Mouse (Mus musculus): ENCODE data around the gene Actn3.
"Not testable (repeated sequence)": the region's sequence is repeated elsewhere in the genome, so short reads cannot be mapped to it uniquely, and the experiment has no call there.

Actn3 gene

DNA sequence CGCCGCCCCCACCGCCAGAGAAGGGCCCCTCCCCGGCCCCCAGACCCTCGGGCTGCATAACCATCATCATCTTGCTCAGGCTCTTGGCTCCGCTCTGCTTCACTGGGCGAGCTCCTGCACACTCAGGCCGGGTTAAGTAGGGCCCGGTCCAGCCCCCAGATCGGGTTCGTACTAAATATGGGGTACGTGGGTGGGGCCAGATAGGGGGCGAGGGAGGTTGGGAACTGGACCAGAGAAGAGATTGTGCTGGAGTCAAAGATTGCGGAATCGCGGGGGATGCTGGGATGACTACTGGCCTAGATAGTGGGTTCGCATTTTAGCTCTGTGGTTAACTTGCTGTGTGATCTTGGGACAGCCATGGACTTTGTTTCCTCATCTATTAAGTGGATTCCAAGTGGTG, at the start of gene Actn3:
Gene Actn3 (minus strand): TSS at position 125 of the 400 bp plus-strand sequence.
- no peak for DNase-seq (ENCODE audit: low spot score in 2 of 2)

DNA sequence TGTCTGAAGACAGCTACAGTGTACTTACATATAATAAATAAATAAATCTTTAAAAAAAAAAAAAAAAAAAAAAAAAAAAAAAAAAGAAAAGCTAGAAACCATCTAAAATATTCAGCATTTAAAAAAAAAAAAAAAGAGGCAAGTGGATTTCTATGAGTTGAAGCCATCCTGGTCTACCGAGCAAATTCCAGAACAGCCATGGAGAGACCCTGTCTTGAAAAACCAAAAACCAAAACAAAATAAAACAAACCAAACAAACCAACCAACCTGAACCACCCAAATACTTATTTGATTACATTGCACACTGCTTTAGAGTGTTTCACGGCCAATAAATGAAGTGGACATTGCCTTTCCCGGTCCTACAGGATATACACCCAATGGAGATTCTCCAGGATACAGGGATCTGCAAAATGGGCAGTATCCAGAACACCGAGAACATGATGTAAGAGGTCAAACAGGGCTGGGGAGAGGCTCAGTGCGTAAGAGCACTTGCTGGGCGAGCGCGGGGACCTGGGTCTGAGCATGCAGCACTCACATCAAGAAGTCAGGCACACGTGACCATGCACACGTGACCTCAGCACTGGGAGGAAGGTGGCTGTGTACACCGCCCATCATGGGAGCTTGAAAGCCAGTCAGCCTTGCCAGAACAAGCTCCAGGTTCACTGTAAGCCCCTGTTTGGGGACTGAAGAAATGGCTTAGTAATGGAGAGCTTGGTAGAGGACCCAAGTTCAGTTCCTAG, 47.6 kb upstream of the Actn3 start:
- DNase-seq (ENCODE audit: low spot score in 2 of 2), result no peak

DNA sequence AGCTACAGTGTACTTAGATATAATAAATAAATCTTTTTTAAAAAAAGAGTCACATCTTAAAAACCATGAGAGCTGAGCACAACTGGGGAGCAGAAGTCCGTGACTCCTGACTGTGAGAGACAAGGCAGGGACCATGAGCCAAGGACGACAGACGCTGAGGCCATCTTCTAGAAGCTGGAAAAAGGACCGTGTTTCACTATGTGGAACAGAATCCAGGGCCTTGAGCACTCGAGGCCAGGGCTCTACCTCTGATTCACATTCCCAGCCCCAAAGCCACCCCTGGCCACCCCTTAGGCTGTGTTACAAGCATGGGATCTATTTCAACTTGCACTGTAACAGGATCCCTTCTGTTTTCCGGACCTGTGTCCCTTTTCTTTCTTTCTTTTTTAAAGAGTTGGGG, 41.9 kb upstream of the Actn3 start:
- DNase-seq (ENCODE audit: low spot score in 2 of 2), result no peak

DNA sequence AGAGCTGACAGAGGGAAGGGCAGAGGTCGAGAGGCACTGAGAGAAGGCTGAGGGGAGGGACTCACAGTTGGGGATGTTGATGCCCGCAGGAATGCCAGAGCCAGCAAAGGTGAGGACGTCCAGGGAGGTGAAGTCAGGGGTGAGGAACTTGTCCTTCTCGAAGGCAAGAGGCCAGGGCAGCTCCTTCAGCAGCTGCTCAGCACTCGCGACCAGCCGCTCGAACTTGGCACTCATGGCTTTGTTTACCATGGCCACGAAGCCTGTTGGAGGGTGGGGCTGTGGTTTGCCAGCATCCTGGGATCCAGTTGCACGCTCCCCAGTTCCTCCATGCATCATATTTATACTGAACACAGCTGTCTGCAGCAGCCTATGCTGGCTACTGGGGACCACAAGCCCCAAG, 39.1 kb upstream of the Actn3 start:
- DNase-seq (ENCODE audit: low spot score in 2 of 2), result no peak

DNA sequence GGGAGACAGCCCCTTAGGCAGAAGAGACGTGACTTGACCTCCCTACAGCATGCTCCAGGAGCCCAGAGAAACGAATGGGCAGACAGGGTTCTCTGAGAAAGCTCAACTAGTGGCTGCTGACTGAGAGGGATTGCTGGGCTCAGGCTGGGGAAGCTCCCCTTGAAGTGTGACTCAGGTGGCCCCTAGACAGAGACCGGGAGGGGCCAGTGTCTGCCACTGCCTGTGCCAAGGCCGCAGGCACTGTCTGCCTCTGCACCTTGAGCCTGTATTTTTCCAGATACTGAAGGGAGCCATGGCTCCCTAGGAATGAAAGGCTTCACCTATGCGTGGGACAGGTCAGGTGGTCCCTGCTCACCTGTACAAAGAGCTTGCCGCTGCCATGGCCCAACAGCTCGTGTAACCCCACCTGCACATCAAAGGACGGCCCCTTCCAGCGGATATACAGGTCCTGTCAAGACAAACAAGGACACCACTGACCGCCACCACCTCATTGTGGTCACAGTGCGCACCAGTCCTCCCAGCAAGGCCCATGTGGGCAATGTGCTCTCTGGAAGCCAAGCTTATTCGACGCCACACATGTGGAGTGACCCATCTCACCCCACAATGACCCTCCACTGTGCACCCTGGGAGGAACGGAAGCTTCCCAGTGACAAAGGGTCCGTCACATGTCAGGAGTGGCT, 38.4 kb upstream of the Actn3 start:
- no peak for DNase-seq (ENCODE audit: low spot score in 2 of 2)

DNA sequence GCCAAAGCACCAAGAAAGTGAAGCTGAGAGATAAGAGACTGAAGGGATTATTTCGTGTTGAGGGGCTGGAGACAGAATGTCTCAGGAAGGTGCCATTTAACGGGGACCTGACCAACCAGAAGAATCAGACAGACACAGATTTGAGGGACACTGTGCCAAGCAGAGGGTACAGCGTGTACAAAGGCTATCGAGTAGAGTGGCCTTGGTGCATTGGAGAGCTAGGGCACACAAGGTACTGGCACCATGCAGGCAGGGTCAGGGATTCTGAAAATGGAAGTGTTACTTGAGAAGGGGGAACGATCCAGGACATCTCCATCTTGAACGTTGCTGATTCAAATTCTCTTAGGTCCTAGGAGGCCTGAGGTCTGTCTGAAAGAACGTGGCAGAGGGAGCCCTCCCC, 31.7 kb upstream of the Actn3 start:
- DNase-seq (ENCODE audit: low spot score in 2 of 2), result no peak

DNA sequence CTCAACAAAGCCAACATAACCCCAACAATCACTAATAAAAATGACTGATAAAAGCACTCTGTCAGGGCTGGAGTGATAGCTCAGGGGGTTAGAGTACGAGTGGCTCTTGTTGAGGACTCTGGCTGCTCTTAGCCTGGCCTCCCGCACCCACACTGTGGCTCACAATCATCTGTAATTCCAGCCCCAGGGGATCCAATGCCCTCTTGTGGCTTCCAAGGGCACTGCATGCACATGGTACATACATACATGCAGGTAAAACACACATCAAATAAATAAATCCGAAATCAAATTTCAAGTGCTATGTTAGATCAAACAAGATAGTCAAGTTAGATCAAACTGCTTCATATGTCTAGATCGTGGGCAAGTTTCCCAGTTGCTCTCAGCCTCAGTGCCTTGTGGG, 30.4 kb upstream of the Actn3 start:
- peak in 1 of 2 experiments; percentile 42 for DNase-seq (ENCODE audit: low spot score in 2 of 2)

DNA sequence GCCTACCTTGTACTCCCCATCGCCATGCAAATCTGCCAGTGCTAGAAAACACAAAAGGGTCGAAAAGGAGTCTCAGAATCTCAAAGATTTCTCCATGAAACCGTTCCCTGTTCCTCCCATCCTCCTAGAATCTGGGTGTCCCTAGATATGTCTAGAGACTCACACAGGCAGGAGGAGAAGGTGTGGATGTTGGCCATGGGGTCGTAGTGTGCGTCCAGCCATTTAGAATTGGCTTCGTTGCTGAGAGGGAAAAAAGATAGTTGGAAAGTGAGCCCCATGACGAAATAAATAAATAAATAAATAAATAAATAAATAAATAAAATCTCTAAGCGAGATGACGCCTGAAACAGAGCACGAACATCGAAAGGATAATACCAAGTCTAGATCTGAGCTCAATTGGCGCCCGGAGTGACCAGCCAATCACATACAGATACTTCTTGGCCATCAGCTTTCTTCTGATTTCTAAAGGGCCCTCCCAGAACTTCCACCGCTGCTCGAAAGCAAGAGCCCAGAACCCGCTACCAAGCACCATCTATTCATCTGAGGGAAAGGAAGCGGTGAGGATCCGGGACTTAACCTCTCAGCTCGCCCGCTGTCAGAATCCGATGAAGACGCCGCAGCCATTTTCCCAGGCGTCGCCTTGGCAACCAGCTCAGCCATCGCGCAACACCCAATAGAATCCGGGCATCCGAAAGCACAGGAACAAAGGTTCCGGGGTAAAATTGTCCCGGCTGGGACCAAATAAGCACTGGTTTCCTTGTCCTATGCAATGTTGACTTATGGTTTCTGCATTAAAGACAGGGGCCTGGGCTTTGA, 28.5 kb upstream of the Actn3 start, which contains the start of gene Bbs1:
Gene Bbs1 (minus strand): TSS at position 650 of the 816 bp plus-strand sequence.
- peak; percentile 71 to 80 for DNase-seq (ENCODE audit: low spot score in 2 of 2)

DNA sequence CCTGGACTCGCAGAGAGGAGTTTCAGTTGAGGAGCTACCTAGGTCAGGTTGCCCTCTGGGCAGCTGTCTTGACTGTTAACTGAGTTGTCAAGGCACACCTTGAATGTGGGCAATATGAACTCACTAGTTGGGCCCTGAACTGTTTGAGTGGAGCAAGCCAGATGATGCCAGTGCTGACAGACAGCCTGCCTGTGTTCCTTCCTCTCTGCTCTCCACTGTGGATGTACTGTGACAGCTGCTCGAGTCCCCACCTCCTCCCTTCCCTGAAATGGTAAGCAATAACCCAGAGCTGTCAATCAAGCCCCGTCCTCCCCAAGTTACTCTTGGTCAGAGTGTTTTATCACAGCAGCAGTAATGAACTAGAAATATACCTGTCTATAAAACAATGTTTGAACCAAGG, 22.2 kb upstream of the Actn3 start:
- DNase-seq (ENCODE audit: low spot score in 2 of 2), result no peak

DNA sequence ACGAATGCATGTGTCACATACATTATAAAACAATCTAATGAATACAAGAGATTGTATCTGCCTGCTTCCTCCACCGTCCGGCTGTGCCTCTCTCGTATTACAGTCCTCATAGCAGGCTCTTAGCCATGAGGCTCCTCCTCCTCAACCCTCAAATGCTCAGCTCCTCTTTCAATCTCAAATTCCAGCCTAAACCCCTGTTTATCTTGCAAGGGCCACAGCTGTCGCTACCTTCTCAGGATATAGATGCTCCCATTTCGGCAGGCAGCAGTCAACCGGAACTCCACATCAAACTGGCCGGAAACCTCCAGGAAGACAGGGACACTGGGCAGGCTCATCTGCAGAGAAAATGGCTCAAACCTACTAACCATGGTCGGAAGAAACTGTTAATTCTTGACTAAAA, 21.3 kb upstream of the Actn3 start:
- DNase-seq (ENCODE audit: low spot score in 2 of 2), result no peak

DNA sequence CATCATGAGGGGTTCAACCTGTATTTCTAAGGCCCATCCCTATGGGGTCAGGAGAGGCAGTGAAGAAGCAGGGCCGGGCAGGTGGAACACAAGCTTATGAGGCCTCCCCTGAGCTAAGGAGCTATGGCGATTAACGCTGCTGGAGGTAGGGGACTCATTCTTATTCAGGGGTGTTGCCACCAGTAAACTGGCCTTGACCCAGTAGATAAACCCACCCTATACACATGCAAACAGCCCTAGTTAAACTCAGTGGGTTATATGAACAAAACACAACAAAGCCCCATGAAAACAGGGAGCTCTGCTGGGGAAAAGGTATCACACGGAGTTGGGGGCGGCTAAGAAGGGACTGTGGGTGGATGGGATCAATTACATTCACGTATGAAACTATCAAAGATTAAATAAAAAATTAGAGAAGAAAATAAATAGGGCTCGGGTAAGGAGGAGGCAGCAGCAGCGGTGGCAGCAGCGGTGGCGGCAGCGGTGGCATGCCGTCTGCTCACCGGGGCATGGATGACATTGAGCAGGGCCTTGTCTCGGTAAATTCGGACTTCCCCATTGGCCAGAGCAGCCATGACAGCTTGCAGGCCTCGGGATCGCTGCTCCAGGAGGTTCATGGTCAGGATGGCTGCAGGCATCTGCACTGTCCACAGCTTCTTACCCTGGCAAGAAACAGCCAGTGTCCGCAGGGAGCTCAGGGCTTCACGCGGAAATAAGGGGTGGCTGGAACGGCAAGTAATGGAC, 19.2 kb upstream of the Actn3 start:
- DNase-seq (ENCODE audit: low spot score in 2 of 2), result no peak

DNA sequence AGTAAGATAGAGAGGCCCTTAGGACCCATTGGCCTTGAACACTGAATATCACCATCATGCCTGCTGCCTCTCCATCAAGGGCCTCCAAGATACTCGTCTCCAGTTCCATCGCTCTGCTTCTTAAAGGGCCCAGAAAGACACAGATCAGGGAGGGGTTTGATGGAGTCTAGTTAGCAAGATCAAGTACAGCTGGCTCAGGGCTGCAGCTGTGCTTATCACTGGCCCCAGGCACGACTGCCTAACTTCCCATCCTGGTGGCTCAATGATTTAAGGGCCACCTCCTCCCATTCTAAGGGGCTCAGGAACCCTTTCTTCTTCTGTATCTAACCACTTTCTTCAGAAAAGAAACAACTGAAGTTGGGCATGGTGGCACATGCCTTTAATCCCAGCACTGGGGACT, 14.1 kb upstream of the Actn3 start:
- DNase-seq (ENCODE audit: low spot score in 2 of 2), result no peak

DNA sequence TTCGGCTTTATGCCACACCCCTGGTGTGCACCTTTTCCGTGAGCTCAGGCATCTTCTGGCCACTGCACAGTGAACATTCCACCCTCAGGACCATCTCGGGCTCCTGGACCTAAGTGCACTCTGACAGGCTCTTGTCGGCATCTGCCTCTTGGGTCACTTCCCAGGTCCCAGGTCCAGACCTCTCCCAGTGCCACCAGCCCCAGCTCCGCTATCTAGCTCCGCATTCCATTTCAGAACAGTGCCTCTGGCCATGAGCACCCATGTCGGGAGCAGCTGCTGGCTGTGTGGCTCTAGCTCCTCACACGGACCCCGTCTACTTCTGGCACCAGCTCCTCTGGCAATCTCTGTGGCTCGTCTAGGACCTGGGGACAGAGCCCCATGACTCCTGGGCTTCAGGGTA, 12.1 kb upstream of the Actn3 start:
- no peak for DNase-seq (ENCODE audit: low spot score in 2 of 2)

DNA sequence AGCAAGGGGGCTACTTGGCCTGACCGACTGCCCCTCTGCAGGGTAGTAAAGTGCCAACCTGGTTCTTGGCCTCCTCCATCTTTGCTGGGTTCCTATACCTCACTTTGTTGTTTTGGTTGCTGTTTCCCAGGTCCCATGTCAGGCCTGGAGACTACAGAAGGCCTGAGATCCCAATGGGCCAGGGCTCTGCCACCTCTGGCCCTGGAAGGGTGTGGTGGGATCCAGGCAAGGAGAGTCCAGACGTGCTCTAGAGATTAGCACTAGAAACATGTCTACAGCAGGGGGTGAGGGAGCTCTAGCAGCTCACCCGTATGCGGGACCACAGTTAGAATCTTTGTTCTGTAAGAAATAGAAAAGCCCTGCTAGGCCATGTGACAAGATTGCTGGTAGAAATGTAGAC, 6.3 kb upstream of the Actn3 start:
- no peak for DNase-seq (ENCODE audit: low spot score in 2 of 2)

DNA sequence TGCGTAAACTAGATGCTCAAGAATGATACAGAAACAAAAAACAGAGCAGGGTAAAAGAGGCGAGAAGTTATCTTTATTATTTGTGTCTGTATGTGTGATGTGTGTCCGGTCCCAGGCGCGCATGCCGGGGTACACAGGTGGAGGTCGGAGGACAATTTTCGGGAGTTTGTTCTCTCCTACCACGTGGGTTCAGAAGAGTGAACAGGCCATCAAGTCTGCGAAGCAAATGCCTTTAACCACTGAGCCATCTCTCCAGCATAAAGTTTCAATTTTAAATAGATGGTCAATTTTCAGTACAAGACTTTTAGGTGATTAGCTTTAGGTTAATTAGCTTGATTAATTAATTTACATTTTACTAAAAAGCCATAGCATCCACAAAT, 1.6 kb upstream of the Actn3 start:
- no peak for DNase-seq (ENCODE audit: low spot score in 2 of 2)

DNA sequence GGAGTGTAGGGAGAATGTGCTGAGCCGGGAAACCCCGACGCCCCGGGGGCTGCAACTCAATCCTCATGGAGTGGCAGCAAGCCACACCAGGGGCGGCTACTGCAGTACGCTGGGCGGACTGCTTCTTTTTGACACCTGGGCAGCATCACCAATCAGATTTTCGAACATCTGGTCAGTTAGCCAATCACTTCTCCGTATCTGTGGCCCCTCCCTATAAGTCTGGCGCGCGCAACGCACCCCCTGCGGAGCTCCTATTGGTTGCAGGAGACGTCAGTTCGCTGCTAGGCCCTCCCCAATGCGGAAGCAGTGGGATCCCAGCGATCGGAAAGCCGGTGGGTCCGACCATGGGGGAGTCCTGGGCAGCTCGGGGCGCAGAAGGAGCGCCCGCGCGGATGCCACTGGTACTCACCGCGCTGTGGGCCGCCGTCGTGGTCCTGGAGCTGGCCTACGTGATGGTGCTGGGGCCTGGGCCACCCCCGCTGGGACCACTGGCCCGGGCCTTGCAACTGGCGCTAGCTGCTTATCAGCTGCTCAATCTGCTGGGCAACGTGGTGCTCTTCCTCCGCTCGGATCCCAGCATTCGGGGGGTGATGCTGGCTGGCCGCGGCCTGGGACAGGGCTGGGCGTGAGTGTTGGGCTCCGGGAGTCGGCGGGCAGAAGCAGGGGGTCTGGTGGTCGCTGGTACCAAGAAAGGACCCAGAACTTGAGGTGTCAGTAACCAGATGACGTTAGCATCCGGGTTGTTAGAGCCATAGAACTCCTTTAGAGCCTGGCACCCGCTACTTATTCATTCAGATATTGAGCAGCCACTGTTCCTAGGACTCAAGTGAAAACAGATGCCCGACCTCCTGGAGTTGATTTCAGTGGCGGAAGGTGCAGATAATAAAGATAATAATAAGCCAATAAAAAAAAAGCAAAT, 955 bp upstream of the Actn3 start, which contains the start of gene Zdhhc24:
Gene Zdhhc24 (plus strand): TSS at position 264 of the 919 bp plus-strand sequence.
- peak; percentile 97 for DNase-seq (ENCODE audit: low spot score in 2 of 2)

DNA sequence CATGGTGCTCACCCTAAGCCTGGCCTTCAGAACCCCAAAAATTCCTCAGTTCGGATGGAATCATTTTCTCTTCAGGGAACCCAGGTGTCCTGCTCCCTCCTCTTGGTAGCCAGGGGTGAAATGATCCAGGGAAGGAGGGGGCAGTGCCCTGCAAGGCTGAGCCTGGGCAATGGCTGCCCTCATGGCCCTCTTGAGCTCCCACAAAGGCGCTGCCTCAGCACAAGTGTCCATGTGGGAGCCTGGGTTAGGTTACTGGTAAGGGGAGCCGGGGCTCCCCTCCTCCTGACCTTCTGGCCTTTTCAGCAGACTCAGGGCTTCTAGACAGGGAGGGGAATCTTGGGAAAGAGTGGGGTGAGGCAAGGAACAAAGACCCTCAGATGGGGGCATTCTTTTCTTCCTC, 954 bp downstream of the Actn3 start:
- DNase-seq (ENCODE audit: low spot score in 2 of 2), result no peak

DNA sequence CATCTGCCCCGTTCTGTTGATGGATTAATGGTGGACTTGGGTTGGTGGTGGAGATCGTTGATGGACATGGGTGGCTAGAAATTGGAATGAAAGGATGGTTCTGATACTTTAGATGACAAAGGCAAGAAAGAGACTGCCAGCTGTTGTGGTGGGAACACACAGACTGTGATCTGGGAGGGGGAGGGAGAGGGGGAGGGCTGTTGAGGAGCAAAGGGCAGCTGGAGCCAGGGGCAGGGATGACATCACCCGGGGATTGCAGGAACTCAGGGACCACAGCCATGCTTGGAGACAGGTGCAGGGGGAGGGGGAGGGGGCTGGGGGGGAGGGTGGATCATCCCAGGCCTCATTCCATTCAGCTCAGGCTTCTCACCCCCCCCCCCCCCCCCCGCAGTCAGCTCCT, 1.5 kb downstream of the Actn3 start:
- no peak for DNase-seq (ENCODE audit: low spot score in 2 of 2)

DNA sequence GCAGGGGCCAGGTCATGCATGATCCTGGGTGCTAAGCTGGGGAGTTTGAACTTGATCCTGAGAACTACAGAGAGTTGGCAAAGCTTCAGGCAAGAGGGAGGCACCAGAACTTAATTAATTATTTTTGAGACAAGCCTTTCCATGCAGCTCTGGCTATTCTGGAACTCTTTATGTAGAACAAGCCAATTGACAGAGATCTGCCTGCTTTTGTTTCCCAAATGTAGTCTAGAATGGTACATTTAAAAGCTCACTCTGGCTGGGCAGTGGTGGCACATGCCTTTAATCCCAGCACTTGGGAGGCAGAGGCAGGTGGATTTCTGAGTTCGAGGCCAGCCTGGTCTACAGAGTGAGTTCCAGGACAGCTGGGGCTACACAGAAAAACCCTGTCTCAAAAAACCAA, 3.1 kb downstream of the Actn3 start:
- DNase-seq (ENCODE audit: low spot score in 2 of 2), result not testable (repeated sequence)

DNA sequence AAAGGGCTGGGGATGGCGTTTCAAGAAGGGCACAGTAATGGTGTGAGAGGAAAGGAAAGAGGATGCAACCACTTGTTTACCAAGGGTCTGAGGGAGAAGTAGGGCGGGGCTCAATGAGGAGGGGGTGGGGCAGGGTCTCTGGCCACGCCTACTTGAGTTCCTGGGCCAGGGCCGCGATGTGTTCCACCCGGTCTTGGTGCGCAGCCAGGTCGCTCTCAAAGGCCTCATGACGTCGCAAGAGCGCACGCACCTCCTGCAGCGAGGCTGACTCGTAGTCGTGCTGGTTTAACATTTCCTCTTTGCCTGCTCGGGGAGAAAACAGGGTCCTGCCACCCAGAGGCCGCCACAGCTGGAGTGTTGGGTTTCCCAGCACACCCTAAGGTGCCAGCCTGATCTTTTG, 12.6 kb downstream of the Actn3 start:
- DNase-seq (ENCODE audit: low spot score in 2 of 2), result no peak

DNA sequence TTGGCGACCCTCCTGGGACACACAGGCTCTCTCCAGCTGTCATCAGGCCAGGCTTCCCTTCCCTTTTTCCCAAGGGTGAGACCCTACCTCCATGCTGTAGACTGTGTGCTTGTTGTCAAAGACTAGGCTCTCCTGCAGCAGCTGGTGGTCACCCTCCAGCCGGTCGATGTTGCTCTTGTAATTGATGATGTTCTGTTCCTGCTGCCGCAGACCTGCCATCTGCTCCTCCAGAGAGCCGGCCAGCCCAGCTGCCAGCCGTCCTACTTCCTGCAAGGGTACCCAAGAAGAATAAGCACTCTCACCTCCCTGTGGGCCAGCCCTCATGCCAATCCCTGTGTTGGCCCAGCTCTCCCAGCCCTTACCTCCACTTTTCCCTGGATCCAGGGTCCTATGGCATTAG, 14.7 kb downstream of the Actn3 start:
- peak in 1 of 2 experiments; percentile 30 for DNase-seq (ENCODE audit: low spot score in 2 of 2)

Measured in cerebellum, postnatal 4 days (tissue).